Mouse (Mus musculus): ENCODE measurements at regions not wholly inside any gene's neighbourhood (a gene's known extent, or its start where the extent isn't known, plus 50 kb on each side); places are given as distances from the start of the nearest gene placed in this dataset.

DNA sequence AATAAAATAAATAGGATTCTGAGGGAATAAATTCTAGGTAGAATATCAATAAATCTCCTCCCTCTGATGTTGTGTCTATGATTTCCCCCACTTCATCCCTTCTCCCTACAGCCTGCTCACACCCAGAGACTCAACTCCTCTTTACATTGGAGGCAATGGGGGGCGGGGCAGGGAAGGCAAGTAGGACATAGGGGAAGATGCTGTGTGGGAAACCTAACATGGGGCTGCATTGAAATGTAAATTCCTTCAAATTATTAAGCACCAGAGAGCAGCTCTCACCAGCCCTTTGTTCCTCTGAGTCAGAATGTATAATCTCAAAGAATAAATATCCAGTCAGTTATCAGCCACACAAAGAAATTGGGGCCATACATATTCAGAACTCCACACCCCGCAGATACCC, 91.6 kb downstream of the Nuf2 start:
- no peak for DNase-seq (ENCODE audit: low read depth)

GRCm38 (mm10) chr1:169438006-169438405, 93.3 kb downstream of the Nuf2 start:
- no peak for DNase-seq (ENCODE audit: low read depth)

GRCm38 (mm10) chr1:169422408-169422807, 108.9 kb downstream of the Nuf2 start:
- no peak for DNase-seq (ENCODE audit: low read depth)

DNA sequence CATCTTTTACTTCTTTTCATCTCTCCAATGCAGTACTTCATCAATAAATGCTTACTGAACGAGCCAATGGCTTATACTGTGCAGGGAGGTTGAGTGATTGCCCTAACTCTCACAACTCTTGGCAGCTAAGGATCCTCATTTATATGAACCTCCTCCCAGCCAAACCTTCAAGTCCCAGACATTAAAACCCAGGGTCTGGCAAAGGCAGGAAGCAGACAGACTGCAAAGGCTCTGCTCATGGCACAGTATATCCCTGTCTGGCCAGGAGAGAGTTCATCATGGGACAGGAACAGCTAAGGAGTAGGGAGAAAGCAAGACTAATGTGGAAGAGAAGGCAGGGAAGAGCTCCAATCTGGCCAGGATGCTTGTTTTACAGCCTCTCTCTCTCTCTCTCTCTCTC, 109.6 kb downstream of the Nuf2 start:
- DNase-seq (ENCODE audit: low read depth): no peak

DNA sequence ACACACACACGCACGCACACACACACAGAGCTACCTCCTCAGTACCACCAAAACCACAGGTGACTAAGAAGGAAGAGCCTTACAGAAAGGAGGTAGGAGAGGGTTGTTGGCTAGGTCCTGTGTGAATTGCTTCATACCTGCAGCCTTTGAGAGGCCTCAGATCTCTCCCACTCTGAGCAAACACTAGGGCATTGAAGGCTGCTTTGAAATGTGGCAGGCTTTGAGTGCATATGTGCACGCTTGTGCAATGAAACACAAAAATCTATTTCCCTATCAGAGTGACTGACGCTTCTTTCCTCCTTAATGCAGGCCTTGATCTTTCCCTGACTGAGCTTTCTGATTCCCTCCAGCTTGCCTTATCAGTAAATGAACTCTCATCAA, 112.6 kb downstream of the Nuf2 start:
- DNase-seq (ENCODE audit: low read depth): no peak

- DNase-seq (ENCODE audit: low read depth): no peak
Measured at GRCm38 (mm10) chr1:169417979-169418664, 113.1 kb downstream of the Nuf2 start.

DNA sequence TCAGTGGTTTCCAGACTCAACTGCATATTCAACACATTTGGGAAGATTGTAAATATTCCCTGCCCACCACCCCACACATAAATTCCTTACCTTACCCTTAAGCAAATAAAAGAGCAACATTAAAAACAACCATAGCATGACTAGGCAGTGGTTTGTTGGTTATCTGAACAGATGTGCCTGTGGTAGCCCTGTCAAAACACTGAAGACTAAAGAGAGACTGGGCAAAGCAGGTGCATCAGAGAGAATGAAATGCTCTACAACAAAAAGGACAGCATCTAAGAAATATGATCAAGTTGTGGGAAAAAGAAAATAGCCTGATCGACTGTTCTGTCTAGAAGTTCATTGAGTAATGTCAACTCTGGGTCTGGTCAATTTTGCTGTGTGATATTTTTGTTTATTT, 114.6 kb downstream of the Nuf2 start:
- DNase-seq (ENCODE audit: low read depth): no peak

- no peak for DNase-seq (ENCODE audit: low read depth)
Measured at GRCm38 (mm10) chr1:169408120-169408519, 123.1 kb downstream of the Nuf2 start.

DNA sequence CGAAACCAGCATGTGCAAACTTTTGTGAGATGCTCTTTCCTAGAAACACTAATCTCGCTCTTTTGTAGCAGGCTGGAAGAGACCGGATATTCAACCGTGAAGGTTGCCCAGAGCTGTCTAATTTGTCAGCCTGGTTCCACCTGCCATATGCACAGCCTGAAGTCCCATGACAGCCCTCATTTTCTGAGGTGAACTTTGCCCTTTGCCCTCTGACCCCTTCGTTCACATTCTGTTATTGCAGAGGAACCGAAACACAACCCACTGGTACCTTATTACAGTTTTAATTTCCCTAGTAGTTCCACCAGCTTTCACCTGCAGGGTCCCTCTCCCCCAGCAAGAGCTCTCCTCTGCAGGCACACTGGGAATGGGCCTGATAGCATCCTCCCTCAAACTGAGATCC, 130.4 kb downstream of the Nuf2 start:
- DNase-seq (ENCODE audit: low read depth): no peak

DNA sequence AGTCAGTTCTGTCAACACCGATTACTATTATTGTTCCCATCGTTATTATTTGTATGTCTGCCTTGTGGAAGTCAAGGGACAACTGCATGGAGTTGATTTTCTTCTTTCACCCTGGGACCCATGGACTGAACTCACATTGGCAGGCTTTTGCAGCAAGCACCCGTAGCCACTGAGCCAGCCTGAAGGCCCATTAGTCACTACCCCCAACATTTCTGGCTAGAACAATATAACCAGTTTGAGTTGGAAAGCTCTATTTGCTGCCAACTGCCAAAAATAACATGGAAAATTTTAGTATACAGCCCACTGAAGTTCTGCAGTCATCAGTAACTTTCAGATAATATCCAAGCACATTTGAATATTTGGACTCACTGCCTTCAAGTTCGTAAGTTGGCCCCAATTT, 133.9 kb downstream of the Nuf2 start:
- DNase-seq (ENCODE audit: low read depth): no peak

GRCm38 (mm10) chr1:169387056-169387455, 144.2 kb downstream of the Nuf2 start:
- no peak for DNase-seq (ENCODE audit: low read depth)

DNA sequence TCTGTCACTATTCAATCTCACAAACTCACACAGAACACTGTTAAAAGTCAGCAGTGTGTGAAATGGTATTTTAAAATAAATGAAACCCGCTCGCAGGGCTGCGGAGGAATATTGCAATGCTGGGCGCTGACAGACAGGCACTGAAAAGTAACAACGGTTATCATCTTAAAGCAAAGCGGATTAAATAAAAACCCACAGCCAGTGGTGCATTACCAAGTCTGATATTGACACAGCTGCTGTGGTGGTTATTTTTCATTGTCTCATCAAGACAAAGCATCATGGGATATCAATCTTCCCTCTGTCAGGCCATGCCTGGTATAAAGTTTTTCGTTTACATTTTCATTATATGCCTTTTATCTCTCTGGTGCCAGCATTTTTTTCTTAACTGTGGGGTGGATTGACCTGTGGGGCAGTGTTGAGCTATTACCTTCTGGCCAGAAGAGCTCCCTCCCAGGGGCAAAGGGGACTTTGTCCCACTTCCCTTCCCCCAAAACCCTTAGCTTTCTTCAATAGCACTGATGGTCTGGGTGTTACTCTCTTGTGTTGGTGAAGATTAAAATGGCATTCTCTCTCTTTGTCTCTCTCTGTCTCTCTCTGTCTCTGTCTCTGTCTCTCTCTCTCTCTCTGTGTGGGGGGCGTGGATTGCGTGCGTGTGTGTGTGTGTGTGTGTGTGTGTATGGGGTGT, 145.4 kb downstream of the Nuf2 start:
- no peak for DNase-seq (ENCODE audit: low read depth)

- DNase-seq (ENCODE audit: low read depth): no peak
Measured at GRCm38 (mm10) chr1:169374686-169375085, 156.6 kb downstream of the Nuf2 start.

DNA sequence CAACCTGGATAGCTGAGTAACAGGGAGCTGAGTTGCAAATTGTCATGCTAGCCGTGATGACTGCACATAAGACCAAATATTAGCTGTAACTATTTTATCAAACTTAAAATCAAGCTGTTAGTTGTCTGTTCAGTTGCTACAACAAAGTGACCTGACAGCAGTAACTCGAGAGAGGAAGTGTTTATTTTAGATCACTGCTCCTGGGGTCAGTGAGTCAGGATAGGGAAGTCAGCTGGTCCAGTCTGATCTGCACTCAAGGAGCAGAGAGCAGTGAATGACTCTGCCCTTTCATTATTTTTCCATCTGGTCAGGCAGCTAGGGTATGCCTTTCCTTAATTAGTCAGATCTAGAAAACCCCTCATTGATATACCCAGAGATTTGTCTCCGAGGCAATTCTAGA, 162.5 kb downstream of the Nuf2 start:
- no peak for DNase-seq (ENCODE audit: low read depth)

DNA sequence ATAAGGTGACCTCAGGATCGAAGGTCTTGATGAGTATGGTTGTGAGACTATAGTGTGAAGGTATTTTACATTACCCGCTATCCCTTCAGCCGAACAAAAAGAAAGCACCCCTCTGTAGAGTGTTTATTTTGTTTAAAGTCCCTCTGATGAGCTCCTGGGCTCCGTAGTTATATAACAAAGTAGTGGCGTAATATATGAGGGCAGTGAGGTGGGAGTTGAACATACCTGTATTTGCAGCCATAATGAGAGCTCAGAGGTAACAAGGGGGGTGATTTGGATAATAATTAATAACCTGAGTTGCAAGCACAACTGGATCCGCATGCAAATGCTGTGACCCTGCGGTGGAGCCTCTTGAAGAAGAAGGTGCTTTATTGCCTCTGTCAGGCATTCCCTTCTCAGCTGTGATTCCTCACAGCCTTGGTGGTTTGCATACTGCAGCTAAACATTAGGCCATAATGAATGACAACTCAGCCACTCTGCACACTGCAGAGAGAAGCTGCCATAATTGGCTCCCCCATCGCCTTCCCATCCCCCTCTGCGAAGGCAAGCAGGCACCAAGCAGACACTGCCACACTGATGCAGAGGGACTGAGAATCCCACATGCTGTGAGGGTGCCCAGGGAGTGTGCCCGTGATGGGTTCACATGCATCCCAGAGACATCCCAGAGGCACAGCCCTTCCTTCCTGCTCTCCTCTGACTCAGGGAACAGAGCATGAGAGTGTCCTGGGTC, 163.3 kb downstream of the Nuf2 start:
- DNase-seq (ENCODE audit: low read depth): no peak

GRCm38 (mm10) chr1:169367316-169367715, 163.9 kb downstream of the Nuf2 start:
- no peak for DNase-seq (ENCODE audit: low read depth)

- DNase-seq (ENCODE audit: low read depth): peak; percentile 22
Measured at GRCm38 (mm10) chr1:169362564-169362963, 168.7 kb downstream of the Nuf2 start.

GRCm38 (mm10) chr1:169357652-169358241, 173.5 kb downstream of the Nuf2 start:
- no peak for DNase-seq (ENCODE audit: low read depth)

DNA sequence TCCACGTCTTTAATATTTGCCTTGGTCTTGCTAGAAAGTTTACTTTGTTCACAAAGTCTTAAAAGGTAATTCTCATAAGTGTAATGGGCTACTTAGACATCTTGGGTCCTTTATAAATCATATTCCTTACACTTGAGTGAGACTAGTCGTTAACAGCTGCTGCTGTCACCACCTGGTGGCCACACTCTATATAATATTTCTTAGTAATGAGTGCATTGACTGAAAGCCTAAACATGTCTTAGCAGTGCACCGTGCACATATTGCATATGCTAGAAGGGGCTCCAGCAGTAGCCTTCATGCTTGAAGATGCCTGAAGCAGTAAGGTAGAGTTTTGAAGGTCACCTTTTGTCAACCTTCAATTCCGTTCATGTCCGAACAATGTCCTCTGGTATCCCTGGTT, 177.2 kb downstream of the Nuf2 start:
- no peak for DNase-seq (ENCODE audit: low read depth)

- DNase-seq (ENCODE audit: low read depth): no peak
Measured at GRCm38 (mm10) chr1:169347692-169348091, 183.6 kb downstream of the Nuf2 start.

- no peak for DNase-seq (ENCODE audit: low read depth)
Measured at GRCm38 (mm10) chr1:169346876-169347275, 184.4 kb downstream of the Nuf2 start.

DNA sequence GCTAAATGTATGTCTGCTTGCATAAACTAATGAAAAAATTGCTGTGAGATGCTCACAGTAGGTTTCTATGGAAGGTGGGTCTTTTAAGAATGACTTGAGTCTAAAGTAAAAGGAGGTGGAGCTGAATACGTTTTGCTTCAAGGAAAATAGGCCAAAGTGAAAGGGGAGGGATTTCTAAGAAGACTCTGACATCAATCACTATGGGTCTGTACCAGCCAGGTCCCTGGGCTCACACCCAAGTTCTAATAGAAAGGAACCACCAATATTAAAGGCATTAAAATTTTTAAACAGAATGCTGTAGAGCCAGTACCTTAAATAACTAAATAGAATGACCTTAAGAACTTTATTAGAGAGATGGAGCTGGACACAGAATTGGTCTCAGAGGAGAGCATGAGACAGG, 190.1 kb downstream of the Nuf2 start:
- DNase-seq (ENCODE audit: low read depth): no peak

GRCm38 (mm10) chr1:169338461-169338860, 192.8 kb downstream of the Nuf2 start:
- no peak for DNase-seq (ENCODE audit: low read depth)

All from gonadal fat pad, adult 2 months (tissue).